Mouse (Mus musculus) liver, adult (tissue): ENCODE measurements around the gene Sphk2.

Source experiments
- GATA4 ChIP-seq: IDR thresholded peaks from 2 replicates; pipeline ENCODE4 v1.6.1; 2014; ENCODE audit warnings: mild to moderate bottlenecking, low read length; ENCODE audit not compliant: insufficient replicate concordance

The Sphk2 gene

DNA sequence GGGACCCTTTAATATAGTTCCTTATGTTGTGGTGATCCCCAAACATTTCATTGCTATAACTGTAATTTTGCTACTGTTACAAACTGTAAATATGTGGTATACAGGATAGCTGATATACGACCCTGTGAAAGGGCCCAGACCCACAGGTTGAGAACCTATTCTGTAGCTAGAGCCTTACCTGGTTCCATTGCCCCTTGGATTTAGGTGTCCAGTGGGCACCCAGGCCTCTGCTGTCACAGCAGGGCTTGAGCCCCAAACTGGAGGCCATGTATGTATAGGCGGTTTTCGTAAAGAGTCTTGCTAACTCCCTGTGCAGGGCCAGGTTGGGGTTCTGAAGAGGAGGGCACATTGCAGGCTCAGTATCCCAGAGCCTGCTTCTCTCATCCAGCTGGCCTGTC lies 1.3 kb downstream of the Sphk2 start:
- no peak for TF ChIP-seq GATA4

- TF ChIP-seq GATA4 = no peak
Observed at GRCm38 (mm10) chr7:45715741-45716459, 1.9 kb downstream of the Sphk2 start.

DNA sequence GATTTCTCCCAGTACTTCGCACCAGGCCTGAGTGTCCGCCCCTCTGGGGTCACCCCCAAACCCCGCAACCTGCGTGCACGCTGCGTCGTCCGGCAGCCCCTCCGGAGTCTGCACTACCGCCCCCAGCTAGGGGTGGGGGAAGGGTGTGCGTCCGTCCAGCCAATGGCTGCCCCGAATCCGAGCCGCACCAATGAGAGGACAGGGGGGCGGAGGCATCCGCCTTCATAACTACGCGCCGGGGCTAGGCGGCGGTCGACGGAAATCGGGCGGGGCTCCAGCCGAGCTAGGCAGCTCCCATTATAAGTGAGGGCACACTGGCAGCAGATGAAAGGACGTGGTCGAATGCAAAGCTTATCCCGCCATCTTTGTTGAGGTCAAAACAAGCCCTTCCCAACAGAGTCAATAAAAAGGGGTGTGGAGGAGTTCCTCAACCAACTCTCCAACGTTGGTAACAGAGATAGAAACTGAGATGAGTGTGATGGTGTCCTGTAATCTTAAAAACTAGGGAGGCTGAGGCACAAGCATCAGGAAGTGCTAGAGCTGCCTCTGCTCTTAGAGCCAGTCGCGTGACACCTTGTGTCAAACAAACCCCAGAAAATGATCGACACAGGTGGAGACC lies 2.6 kb downstream of the Sphk2 start, which contains the start of gene Rpl18:
Gene Rpl18, plus strand, starts transcription at position 368 of the 619 bp plus-strand sequence.
- peak; percentile 40; the same call in 1 of the 2 replicates for TF ChIP-seq GATA4

DNA sequence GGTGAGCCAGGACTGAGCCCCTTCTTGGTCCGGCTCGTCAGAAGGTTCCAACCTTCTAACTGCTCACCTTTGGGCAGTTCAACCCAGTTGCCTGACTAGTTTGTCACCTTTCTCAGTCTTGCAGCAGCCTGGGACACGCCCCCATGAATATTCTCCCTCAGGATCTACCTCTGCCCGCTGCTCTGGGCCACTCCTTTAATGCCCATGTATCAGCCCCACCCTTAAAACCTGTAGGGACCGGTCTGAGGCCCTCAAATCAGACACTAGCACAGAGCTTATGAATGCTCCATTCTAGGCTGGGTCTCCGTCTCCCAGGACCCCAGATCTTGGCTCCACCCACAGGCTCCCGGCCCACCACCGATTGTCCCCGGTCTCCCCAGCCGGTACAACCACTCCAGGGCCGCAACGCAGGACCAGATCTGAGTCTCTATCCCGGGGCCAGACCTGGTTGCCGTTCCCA lies 3.1 kb downstream of the Sphk2 start:
- no peak for TF ChIP-seq GATA4

DNA sequence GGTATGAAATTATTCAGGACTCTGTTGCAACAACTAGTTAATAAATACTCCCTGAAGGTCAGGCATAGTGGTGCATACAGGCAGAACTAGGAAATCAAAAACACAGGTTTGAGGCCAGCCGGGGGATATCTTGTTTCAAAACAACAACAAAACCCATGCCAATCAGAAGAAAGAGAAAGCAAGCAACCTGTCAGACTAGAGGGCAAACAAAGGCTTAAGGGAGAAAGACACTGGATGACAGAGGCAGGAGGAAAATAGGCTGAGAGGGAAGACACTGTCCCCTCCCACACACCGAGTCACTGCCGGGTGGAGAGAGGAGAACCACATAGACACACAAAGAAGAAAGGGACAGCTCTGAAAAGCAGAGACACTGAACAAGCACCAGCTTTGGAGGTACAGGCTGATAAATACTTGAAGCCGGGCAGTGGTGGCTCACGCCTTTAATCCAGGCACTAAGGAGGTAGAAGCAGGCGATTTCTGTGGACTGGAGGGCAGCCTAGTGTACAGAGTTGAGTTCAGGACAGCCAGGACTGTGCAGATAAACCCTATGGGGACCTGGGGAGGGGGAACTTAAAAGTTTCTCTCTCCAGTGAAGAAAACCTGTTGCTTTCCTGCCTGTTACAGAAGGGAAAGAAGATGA lies 3.8 kb downstream of the Sphk2 start:
- no peak for TF ChIP-seq GATA4

DNA sequence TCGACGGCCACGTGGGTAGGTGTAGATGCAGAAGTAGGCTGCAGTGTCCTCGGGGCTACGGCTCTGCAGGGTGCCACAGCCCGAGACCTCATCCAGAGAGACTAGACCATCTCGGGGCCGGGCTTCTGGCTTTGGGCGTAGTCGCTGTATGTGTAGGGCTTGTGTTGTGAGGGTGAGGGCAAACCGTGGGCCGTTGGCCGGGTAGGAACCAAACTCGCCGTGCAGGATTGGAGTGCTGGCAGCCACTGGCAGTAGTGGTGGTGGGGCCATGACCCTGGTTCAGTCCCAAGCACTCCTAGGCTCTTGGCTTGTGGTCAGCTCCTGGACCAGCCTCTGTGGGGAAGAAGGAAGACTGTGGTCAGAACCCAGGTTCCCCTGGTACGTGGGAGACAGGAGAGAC lies 4.4 kb downstream of the Sphk2 start:
- TF ChIP-seq GATA4 = no peak

GRCm38 (mm10) chr7:45712022-45712757 lies 5.6 kb downstream of the Sphk2 start:
- TF ChIP-seq GATA4 = peak; percentile 33; the same call in 1 of the 2 replicates

DNA sequence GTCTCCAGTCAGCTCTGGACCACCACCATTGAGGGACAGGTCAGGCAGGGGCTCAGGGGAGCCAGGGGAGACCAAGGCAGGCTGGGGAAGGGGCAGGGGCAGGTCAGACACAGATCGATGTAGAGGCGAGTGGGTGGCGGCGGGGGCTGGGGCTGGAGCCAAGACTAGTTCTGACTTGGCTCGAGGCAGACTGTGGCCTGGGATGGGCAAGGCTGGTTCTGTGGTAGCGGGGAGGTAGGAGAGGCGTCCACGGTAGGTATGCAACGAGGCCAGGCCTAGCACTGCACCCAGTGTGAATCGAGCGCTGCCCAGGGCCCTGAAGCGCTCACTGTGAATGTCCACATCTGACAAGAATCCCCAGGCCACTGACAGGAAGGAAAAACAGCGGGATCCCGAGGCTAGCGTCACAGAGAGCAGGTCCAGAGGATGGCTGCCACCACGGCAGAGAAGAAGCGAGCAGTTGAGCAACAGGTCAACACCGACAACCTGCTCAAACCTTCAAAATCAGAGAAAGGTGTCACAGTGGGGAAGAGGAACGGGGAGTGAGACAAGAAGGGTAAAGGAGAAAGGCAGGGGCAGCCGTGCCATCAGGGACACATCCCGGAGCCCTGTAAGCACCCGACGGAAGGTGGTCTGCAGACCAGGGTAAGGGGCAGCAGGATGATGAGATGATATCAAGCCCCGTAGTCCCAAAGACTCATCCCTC lies 6.3 kb downstream of the Sphk2 start:
- no peak for TF ChIP-seq GATA4

DNA sequence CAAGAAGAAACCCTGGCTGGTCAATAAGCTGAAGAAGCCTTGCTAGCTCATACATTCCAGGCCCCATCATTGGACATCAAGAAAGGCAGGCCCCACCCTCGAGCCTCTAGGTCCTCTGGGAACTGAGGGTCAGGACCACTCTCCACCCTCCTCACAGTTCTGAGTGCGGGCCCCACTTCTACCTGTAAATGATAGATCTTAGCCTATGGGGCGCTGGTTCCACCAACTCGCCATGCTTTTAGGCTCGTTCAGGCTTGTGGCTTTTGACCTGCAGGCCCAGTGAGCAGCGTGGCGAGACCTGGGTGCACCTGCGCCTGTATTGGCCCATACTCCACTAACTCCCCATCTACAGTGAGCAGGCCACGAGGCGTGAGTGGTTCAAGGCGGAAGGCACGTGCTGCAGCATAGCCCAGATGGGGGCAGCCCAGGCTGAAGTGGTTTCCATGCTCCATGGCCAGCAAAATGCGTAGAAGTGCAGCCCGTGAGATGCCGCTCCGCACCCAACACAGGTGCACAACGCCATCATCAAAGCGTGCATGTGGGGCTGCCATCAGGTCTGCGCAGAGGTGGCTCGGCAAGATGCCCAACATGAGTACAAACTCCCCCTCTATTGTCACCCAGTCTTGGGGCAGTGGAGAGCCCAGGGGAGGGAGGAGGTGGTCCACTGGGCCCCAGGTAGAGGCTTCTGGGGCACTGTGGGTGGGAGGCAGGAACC lies 7.2 kb downstream of the Sphk2 start:
- TF ChIP-seq GATA4 = no peak

- TF ChIP-seq GATA4 = no peak
Observed at GRCm38 (mm10) chr7:45709677-45710355, 8.0 kb downstream of the Sphk2 start.

- no peak for TF ChIP-seq GATA4
Observed at GRCm38 (mm10) chr7:45709036-45709435, 8.8 kb downstream of the Sphk2 start.

GRCm38 (mm10) chr7:45708221-45708761 lies 9.5 kb downstream of the Sphk2 start:
- TF ChIP-seq GATA4 = no peak

DNA sequence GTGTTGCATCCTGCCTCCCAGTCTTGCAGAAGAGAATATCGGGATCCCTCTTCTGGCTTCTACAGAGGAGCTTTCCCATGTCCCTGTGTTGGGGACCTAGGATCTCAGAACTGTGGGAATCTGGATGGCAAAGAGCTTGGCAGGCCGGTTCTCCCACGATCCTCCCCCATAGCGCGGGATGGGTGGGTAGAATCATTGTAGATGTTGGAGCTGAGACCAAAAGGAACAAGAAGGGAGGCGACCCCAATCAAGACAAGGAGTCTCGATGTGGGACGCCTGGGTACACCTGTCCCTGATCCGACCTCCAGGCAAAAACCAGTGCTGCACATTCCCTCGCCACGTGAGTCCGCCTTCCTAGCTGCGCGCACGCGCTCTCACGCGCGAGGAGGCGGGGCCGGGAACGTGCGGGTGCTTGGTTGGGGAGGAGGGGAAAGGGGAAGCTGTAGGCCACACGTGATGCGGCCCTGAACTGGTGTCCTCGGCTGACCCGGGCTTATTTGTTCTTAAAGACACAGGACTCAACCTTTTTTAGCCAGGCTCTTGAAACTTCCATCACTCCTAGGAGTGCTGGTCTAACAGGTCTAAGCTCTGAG lies 10.3 kb downstream of the Sphk2 start:
- no peak; the same call in 1 of the 2 replicates for TF ChIP-seq GATA4
